9 mouse cellular contexts compared by ENCODE assay signal in the genomic region with DNA sequence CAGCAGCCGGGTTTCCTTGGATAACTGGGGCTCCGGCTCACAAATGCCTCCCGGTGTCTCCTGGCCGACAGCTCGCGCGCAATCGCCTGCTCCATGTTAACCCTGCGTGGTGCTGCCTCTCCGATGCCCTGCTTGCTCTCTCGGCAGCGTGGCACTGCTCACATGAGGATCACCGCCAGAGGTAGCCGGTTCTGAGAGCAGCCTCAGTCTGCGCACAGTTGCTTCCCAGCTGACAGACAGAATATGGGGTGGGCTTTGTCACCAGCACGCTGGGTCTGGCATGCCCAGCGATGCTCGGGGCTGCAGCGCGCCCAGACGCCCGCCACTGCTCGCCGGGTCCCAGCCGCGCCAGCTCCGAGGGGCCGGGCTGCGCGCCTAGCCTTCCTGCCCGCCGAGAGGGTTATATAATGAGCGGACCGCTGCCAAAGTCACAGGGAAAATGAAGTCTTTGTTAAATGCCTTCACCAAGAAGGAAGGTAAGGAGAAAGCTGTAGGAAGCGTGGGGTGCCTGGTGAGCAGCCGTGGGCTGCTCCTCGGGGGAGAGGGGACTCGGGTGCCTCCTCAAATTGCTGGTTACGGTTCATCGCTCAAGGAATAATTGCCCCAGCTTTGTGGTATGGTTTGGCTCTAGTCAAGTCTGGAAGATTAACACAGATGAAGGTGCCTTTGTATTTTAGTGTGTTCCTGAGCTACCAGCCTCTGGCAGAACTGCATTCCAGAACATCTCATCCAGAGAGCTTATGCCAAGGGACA.
DNase-seq lines count a peak whose midpoint lies in the region; ATAC-seq lines count a peak whose summit lies in the region.
"Had no signal": no experiment of that assay in that cellular context is flagged by ENCODE, and none has a peak within 500 bp of the region (broad histone marks: within the 10 kb centered on the region; RNA-seq: fewer than 3 reads in every experiment).

No protein-coding gene starts in this region.

- H3K9me3 ChIP-seq in lung, embryonic 15.5 days: no peaks in the 10 kb centered on the region
- no peaks in the 10 kb centered on the region for H3K9me3 ChIP-seq in embryonic facial prominence, embryonic 11.5 days (replicated peaks; ENCODE audit: control insufficient read depth, low read length)
- H3K9me3 ChIP-seq in hindbrain, embryonic 10.5 days: no peaks in the 10 kb centered on the region
- no peaks in the 10 kb centered on the region for H3K9me3 ChIP-seq in neural tube, embryonic 12.5 days
- H3K9me3 ChIP-seq: liver, embryonic 15.5 days had no signal

- H3K4me3 ChIP-seq in lung, embryonic 15.5 days: peak overlapping the region; percentile 6
- H3K4me3 ChIP-seq in embryonic facial prominence, embryonic 11.5 days (ENCODE audit: low read depth, low read length): peak overlapping the region; percentile 9; the same call in 1 of the 2 replicates
- peak overlapping the region; percentile 49 for H3K4me3 ChIP-seq in hindbrain, embryonic 10.5 days
- H3K4me3 ChIP-seq in neural tube, embryonic 12.5 days: peak overlapping the region; percentile 33
- H3K4me3 ChIP-seq: liver, embryonic 15.5 days had no signal

- H3K4me2 ChIP-seq in lung, embryonic 15.5 days: peak overlapping the region; percentile 49
- peak overlapping the region; percentile 49 for H3K4me2 ChIP-seq in embryonic facial prominence, embryonic 11.5 days (ENCODE audit: low read depth, low read length)
- H3K4me2 ChIP-seq in neural tube, embryonic 12.5 days (replicated peaks): peak overlapping the region; percentile 73
- H3K4me2 ChIP-seq: liver, embryonic 15.5 days had no signal

- peaks cover 29% of the 10 kb centered on the region for H3K27me3 ChIP-seq in lung, embryonic 15.5 days
- peaks cover 24% of the 10 kb centered on the region for H3K27me3 ChIP-seq in embryonic facial prominence, embryonic 11.5 days (ENCODE audit: control insufficient read depth, insufficient read depth, low read length)
- peaks cover 76% of the 10 kb centered on the region for H3K27me3 ChIP-seq in hindbrain, embryonic 10.5 days (ENCODE audit: insufficient read depth, poor library complexity, severe bottlenecking)
- peaks cover 9% of the 10 kb centered on the region for H3K27me3 ChIP-seq in neural tube, embryonic 12.5 days (replicated peaks)

- H3K36me3 ChIP-seq in lung, embryonic 15.5 days: no peaks in the 10 kb centered on the region
- H3K36me3 ChIP-seq in embryonic facial prominence, embryonic 11.5 days (replicated peaks; ENCODE audit: control insufficient read depth, insufficient read depth, low read depth, low read length): no peaks in the 10 kb centered on the region
- no peaks in the 10 kb centered on the region for H3K36me3 ChIP-seq in hindbrain, embryonic 10.5 days
- no peaks in the 10 kb centered on the region for H3K36me3 ChIP-seq in neural tube, embryonic 12.5 days
- H3K36me3 ChIP-seq: liver, embryonic 15.5 days had no signal

- DNase-seq in lung, postnatal 10 days: no peak
- DNase-seq in embryonic facial prominence, embryonic 11.5 days (ENCODE audit: low spot score): peak; percentile 25
- DNase-seq in hindbrain, embryonic 10.5 days (ENCODE audit: low spot score): peak; percentile 50
- peak; percentile 68 to 76 for DNase-seq in layer of hippocampus, postnatal 10 days (ENCODE audit: low spot score in 2 of 2)
- DNase-seq in thymus, postnatal 14 days: no peak
- DNase-seq in urinary bladder, postnatal 25 days (ENCODE audit: low spot score): no peak

- WGBS in lung, embryonic 15.5 days: 9% methylated on average over 40 of the region's 40 CpGs
- WGBS in embryonic facial prominence, embryonic 11.5 days: 4% methylated on average over 40 of the region's 40 CpGs
- WGBS in hindbrain, embryonic 10.5 days: 4% methylated on average over 40 of the region's 40 CpGs
- WGBS in neural tube, embryonic 12.5 days: 2% methylated on average over 40 of the region's 40 CpGs

- no peak overlapping the region for H3K9ac ChIP-seq in lung, embryonic 15.5 days
- no peak overlapping the region for H3K9ac ChIP-seq in embryonic facial prominence, embryonic 11.5 days (replicated peaks; ENCODE audit: low read length)
- H3K9ac ChIP-seq in neural tube, embryonic 12.5 days: peak overlapping the region; percentile 65
- H3K9ac ChIP-seq: liver, embryonic 15.5 days had no signal

- ATAC-seq in lung, embryonic 15.5 days (ENCODE audit: borderline replicate concordance, extremely low read depth, low FRiP score, low TSS enrichment): no peak
- ATAC-seq in embryonic facial prominence, embryonic 11.5 days (replicated peaks; ENCODE audit: insufficient number of reproducible peaks, low FRiP score, low TSS enrichment, low read depth): 0 out of 2 replicates have a peak, but pooled peaks have one; percentile 18
- ATAC-seq in neural tube, embryonic 12.5 days (ENCODE audit: low FRiP score, low read depth): peak; percentile 67

- no peak overlapping the region for H3K27ac ChIP-seq in lung, embryonic 15.5 days
- H3K27ac ChIP-seq in embryonic facial prominence, embryonic 11.5 days (replicated peaks; ENCODE audit: low read depth, low read length): no peak overlapping the region
- H3K27ac ChIP-seq in hindbrain, embryonic 10.5 days: peak overlapping the region; percentile 14
- peak overlapping the region; percentile 53 for H3K27ac ChIP-seq in neural tube, embryonic 12.5 days
- H3K27ac ChIP-seq: liver, embryonic 15.5 days had no signal

- H3K4me1 ChIP-seq in lung, embryonic 15.5 days: peaks cover 5% of the 10 kb centered on the region
- H3K4me1 ChIP-seq in embryonic facial prominence, embryonic 11.5 days (ENCODE audit: control insufficient read depth, insufficient read depth, low read length): no peaks in the 10 kb centered on the region
- H3K4me1 ChIP-seq in hindbrain, embryonic 10.5 days (replicated peaks): peaks cover 22% of the 10 kb centered on the region
- peaks cover 16% of the 10 kb centered on the region for H3K4me1 ChIP-seq in neural tube, embryonic 12.5 days
- H3K4me1 ChIP-seq: liver, embryonic 15.5 days had no signal

Comparison
In these comparisons a context has a peak if more than half of its experiments do, and no peak if none do; other contexts are left out.
1. H3K27ac ChIP-seq: peak in hindbrain, embryonic 10.5 days (single experiment) and neural tube, embryonic 12.5 days (single experiment); none in lung, embryonic 15.5 days (single experiment) and embryonic facial prominence, embryonic 11.5 days (single experiment).
2. DNase-seq: peak in embryonic facial prominence, embryonic 11.5 days (single experiment), hindbrain, embryonic 10.5 days (single experiment) and layer of hippocampus, postnatal 10 days (2 of 2); none in lung, postnatal 10 days (single experiment), thymus, postnatal 14 days (single experiment) and urinary bladder, postnatal 25 days (single experiment).
3. Peak in every context shown above with its lines, with median percentiles within 50 percentile points of each other: H3K4me2 ChIP-seq and H3K4me3 ChIP-seq.